Mouse (Mus musculus): ENCODE data around the gene Olfr353. TPM values are rescaled to one million over a fixed set of nuclear protein-coding genes. Genes with fewer than 3 reads are reported as not detected.

Olfr353 gene
- polyA plus RNA-seq (2012; rRNA removed) = not detected in 2 replicates
- not detected in 2 replicates for polyA plus RNA-seq (2014; fragmentation: Nextera tagmentation; extraction: Ambion mirVana)

DNA sequence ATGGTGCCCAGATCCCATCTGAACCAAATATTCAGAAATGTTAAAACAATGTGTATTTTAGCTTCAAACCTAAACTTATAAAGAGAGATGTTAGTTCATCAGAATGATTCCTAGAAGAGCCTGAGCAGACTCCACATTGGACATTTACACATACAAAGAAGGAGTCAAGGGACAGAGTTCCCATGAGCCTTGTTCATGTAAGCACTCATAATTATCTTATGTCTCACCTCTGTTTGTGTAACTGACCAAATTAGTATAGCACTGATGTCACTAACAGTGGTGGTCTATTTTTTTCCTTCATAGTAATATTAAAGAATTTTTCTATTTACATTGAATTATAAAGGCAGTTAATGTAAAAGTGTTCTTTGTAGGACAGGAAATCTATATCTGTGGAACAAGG lies at the start of gene Olfr353:
Gene Olfr353, minus strand, starts transcription at position 101 of the 400 bp plus-strand sequence.
- H3K9ac ChIP-seq (replicated peaks) = no peak within 1 kb of the TSS
- H3K4me2 ChIP-seq (ENCODE audit: low read depth) = no peak within 1 kb of the TSS
- no peaks in the 10 kb centered on the region for H3K36me3 ChIP-seq (replicated peaks; ENCODE audit: control insufficient read depth, insufficient read depth, low read depth)
- H3K9me3 ChIP-seq (ENCODE audit: control insufficient read depth, low read length) = no peaks in the 10 kb centered on the region
- TF ChIP-seq EP300 (IDR thresholded peaks at IDR 0.05; ENCODE audit: low read depth) (no peak), CTCF (IDR thresholded peaks at IDR 0.05; ENCODE audit: low read depth) (no peak)
- no peak within 1 kb of the TSS for H3K27ac ChIP-seq
- H3K4me1 ChIP-seq (replicated peaks; ENCODE audit: control insufficient read depth in 2 of 2, insufficient read depth in 2 of 2, low read length in 1 of 2) = no peaks in the 10 kb centered on the region
- ATAC-seq (ENCODE audit: insufficient read depth) (no peak), DNase-seq (ENCODE audit: low read depth in 3 of 3, low spot score in 3 of 3) (no peak)
- H3K27me3 ChIP-seq (ENCODE audit: control insufficient read depth, insufficient read depth, low read length) = no peaks in the 10 kb centered on the region
- H3K4me3 ChIP-seq (ENCODE audit: insufficient read depth in 1 of 2, low read depth in 2 of 2, low read length in 2 of 2) = no peak within 1 kb of the TSS

DNA sequence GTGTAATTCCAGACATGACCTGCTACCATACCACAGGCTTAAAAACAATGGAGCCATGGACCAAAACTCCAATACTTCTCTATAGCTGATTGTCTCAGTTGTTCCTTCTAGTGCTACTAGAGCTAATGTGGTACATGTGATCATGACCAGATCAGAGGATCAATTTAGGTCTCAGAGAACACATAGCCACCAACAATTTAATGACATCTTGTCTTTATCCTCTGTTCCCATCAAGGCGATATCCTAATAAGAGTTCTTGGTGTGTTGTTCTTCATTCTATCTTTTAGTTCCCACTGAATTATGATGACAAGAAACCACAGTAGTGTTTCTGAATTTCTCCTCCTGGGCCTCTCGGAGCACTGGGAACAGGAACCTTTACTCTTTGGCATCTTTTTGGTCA lies 44.1 kb upstream of the Olfr353 start, which contains the start of gene Olfr356:
Gene Olfr356, plus strand, starts transcription at position 301 of the 400 bp plus-strand sequence.
- Histone ChIP-seq H3K27me3 (ENCODE audit: control insufficient read depth, insufficient read depth, low read length) (no peaks in the 10 kb centered on the region), H3K4me2 (ENCODE audit: low read depth) (no peak within 1 kb of the TSS), H3K36me3 (replicated peaks; ENCODE audit: control insufficient read depth, insufficient read depth, low read depth) (no peaks in the 10 kb centered on the region), H3K9me3 (ENCODE audit: control insufficient read depth, low read length) (no peaks in the 10 kb centered on the region), H3K4me3 (ENCODE audit: insufficient read depth in 1 of 2, low read depth in 2 of 2, low read length in 2 of 2) (no peak within 1 kb of the TSS), H3K9ac (replicated peaks) (no peak within 1 kb of the TSS), H3K4me1 (replicated peaks; ENCODE audit: control insufficient read depth in 2 of 2, insufficient read depth in 2 of 2, low read length in 1 of 2) (no peaks in the 10 kb centered on the region), H3K27ac (no peak within 1 kb of the TSS)
- no peak for ATAC-seq (ENCODE audit: insufficient read depth)
- 68% methylated on average over 2 of the region's 2 CpGs for WGBS (ENCODE audit: insufficient replicate concordance)
- no peak for TF ChIP-seq CTCF (IDR thresholded peaks at IDR 0.05; ENCODE audit: low read depth)
- no peak for TF ChIP-seq EP300 (IDR thresholded peaks at IDR 0.05; ENCODE audit: low read depth)
- no peak for DNase-seq (ENCODE audit: low read depth in 3 of 3, low spot score in 3 of 3)

DNA sequence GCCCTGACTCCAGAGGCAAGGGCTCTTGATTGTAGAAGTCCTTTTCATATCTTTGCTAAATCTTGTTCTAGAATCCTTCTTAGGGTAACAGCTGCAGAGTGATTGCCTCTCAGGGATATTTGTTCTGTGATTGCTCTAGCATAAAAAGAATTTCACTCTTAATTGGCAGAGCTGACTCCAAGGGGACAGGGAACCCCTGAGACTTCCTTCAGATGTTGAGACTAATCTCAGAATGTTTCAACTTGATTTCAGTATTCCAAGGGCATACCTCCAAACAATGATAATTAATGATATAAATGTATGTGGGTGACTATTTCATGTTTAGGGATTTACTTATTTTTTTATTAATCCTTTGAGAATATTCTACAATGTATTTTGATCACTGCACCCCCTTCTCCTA lies 36.1 kb upstream of the Olfr353 start, which contains the start of gene Olfr355:
Gene Olfr355, minus strand, starts transcription at position 101 of the 400 bp plus-strand sequence.
- no peak within 1 kb of the TSS for H3K4me3 ChIP-seq (ENCODE audit: insufficient read depth in 1 of 2, low read depth in 2 of 2, low read length in 2 of 2)
- H3K36me3 ChIP-seq (replicated peaks; ENCODE audit: control insufficient read depth, insufficient read depth, low read depth) = no peaks in the 10 kb centered on the region
- no peaks in the 10 kb centered on the region for H3K27me3 ChIP-seq (ENCODE audit: control insufficient read depth, insufficient read depth, low read length)
- no peak for DNase-seq (ENCODE audit: low read depth in 3 of 3, low spot score in 3 of 3)
- H3K9ac ChIP-seq (replicated peaks) = no peak within 1 kb of the TSS
- no peak within 1 kb of the TSS for H3K27ac ChIP-seq
- H3K4me2 ChIP-seq (ENCODE audit: low read depth) = no peak within 1 kb of the TSS
- ATAC-seq (ENCODE audit: insufficient read depth) = no peak
- H3K4me1 ChIP-seq (replicated peaks; ENCODE audit: control insufficient read depth in 2 of 2, insufficient read depth in 2 of 2, low read length in 1 of 2) = no peaks in the 10 kb centered on the region
- no peaks in the 10 kb centered on the region for H3K9me3 ChIP-seq (ENCODE audit: control insufficient read depth, low read length)
- no peak for TF ChIP-seq CTCF (IDR thresholded peaks at IDR 0.05; ENCODE audit: low read depth)
- TF ChIP-seq EP300 (IDR thresholded peaks at IDR 0.05; ENCODE audit: low read depth) = no peak

- DNase-seq (ENCODE audit: low read depth in 3 of 3, low spot score in 3 of 3) = no peak
- H3K27ac ChIP-seq = no peak within 1 kb of the TSS
- no peak within 1 kb of the TSS for H3K4me3 ChIP-seq (ENCODE audit: insufficient read depth in 1 of 2, low read depth in 2 of 2, low read length in 2 of 2)
- ATAC-seq (ENCODE audit: insufficient read depth) = no peak
- H3K36me3 ChIP-seq (replicated peaks; ENCODE audit: control insufficient read depth, insufficient read depth, low read depth) = no peaks in the 10 kb centered on the region
- H3K27me3 ChIP-seq (ENCODE audit: control insufficient read depth, insufficient read depth, low read length) = no peaks in the 10 kb centered on the region
- H3K4me1 ChIP-seq (replicated peaks; ENCODE audit: control insufficient read depth in 2 of 2, insufficient read depth in 2 of 2, low read length in 1 of 2) = no peaks in the 10 kb centered on the region
- no peaks in the 10 kb centered on the region for H3K9me3 ChIP-seq (ENCODE audit: control insufficient read depth, low read length)
- no peak within 1 kb of the TSS for H3K4me2 ChIP-seq (ENCODE audit: low read depth)
- TF ChIP-seq CTCF (IDR thresholded peaks at IDR 0.05; ENCODE audit: low read depth) (no peak), EP300 (IDR thresholded peaks at IDR 0.05; ENCODE audit: low read depth) (no peak)
- H3K9ac ChIP-seq (replicated peaks) = no peak within 1 kb of the TSS
Observed at GRCm38 (mm10) chr2:36905380-36905779, 12.6 kb upstream of the Olfr353 start, which contains the start of gene Olfr354. Olfr354 (plus strand) TSS chr2:36905680.

GRCm38 (mm10) chr2:36897114-36897513 lies 4.4 kb upstream of the Olfr353 start:
- H3K27me3 ChIP-seq (ENCODE audit: control insufficient read depth, insufficient read depth, low read length) = no peaks in the 10 kb centered on the region
- no peak overlapping the region for H3K9ac ChIP-seq (replicated peaks)
- H3K9me3 ChIP-seq (ENCODE audit: control insufficient read depth, low read length) = no peaks in the 10 kb centered on the region
- H3K4me2 ChIP-seq (ENCODE audit: low read depth) = no peak overlapping the region
- no peaks in the 10 kb centered on the region for H3K4me1 ChIP-seq (replicated peaks; ENCODE audit: control insufficient read depth in 2 of 2, insufficient read depth in 2 of 2, low read length in 1 of 2)
- no peak for DNase-seq (ENCODE audit: low read depth in 3 of 3, low spot score in 3 of 3)
- no peak for ATAC-seq (ENCODE audit: insufficient read depth)
- no peaks in the 10 kb centered on the region for H3K36me3 ChIP-seq (replicated peaks; ENCODE audit: control insufficient read depth, insufficient read depth, low read depth)
- no peak for TF ChIP-seq CTCF (IDR thresholded peaks at IDR 0.05; ENCODE audit: low read depth)
- no peak for TF ChIP-seq EP300 (IDR thresholded peaks at IDR 0.05; ENCODE audit: low read depth)
- H3K4me3 ChIP-seq (ENCODE audit: insufficient read depth in 1 of 2, low read depth in 2 of 2, low read length in 2 of 2) = no peak overlapping the region
- no peak overlapping the region for H3K27ac ChIP-seq

Data from liver, embryonic 14.5 days (tissue).